Comparison of ENCODE assay signal across 9 mouse cellular contexts in the genomic region with DNA sequence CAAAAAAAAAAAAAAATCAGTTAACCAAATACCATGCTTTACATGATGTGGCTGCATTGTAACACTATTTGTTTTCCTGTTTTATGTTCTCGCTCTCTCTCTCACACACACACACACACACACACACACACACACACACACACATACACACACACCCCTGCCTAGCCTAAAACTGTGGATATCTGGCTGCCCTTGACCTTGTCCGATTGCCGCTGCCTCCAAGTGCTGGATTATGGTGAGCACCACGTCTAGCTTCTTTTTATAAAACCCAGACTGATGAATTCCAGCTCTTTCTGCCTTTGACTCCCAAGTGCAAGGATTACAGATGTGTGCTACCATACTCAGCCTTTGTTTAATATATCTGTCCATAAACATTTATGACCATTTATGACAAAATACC. TPM values are rescaled to one million over a fixed set of nuclear protein-coding genes. Genes with fewer than 3 reads are reported as not detected.
A peak's percentile ranks its signal among the peaks of the same experiment; 100 is the strongest.
DNase-seq lines count a peak whose midpoint lies in the region; ATAC-seq and TF ChIP-seq lines count a peak whose summit lies in the region.
"Had no signal": no experiment of that assay in that cellular context is flagged by ENCODE, and none has a peak within 500 bp of the region (broad histone marks: within the 10 kb centered on the region; RNA-seq: fewer than 3 reads in every experiment).

No protein-coding gene starts in this region.

- ATAC-seq in neural tube, embryonic 11.5 days (ENCODE audit: insufficient read depth, low FRiP score, low TSS enrichment) = no peak
- ATAC-seq in limb, embryonic 13.5 days (ENCODE audit: low FRiP score, low read depth) = no peak

- no peak for DNase-seq in heart, embryonic 10.5 days (ENCODE audit: low spot score)
- DNase-seq in heart, postnatal 4 days = no peak
- no peak for DNase-seq in neural tube, embryonic 11.5 days (ENCODE audit: low spot score)
- no peak for DNase-seq in neural tube, embryonic 10.5 days (ENCODE audit: extremely low spot score, low spot score)
- no peak for DNase-seq in spleen, postnatal 10 days (ENCODE audit: low spot score in 2 of 2)
- no peak for DNase-seq in thymus, adult 2 months
- DNase-seq in lung, postnatal 10 days = no peak
- DNase-seq: kidney, adult 9 months had no signal

- H3K4me2 ChIP-seq in neural tube, embryonic 11.5 days (ENCODE audit: low read depth) = peak overlapping the region; percentile 62; the same call in 1 of the 2 replicates
- peak overlapping the region; percentile 86 for H3K4me2 ChIP-seq in limb, embryonic 13.5 days (replicated peaks)

- no peaks in the 10 kb centered on the region for H3K9me3 ChIP-seq in heart, embryonic 10.5 days
- no peaks in the 10 kb centered on the region for H3K9me3 ChIP-seq in neural tube, embryonic 11.5 days (ENCODE audit: control insufficient read depth, low read length)
- H3K9me3 ChIP-seq in limb, embryonic 13.5 days = no peaks in the 10 kb centered on the region

- no peaks in the 10 kb centered on the region for H3K27me3 ChIP-seq in heart, embryonic 10.5 days (ENCODE audit: insufficient read depth, poor library complexity, severe bottlenecking)
- H3K27me3 ChIP-seq in neural tube, embryonic 11.5 days (ENCODE audit: control insufficient read depth, insufficient read depth, low read length) = no peaks in the 10 kb centered on the region
- no peaks in the 10 kb centered on the region for H3K27me3 ChIP-seq in limb, embryonic 13.5 days
- H3K27me3 ChIP-seq in thymus, adult 2 months (ENCODE audit: control insufficient read depth, insufficient read depth, low read length) = no peaks in the 10 kb centered on the region

- peaks cover 26% of the 10 kb centered on the region for H3K4me1 ChIP-seq in heart, embryonic 10.5 days
- H3K4me1 ChIP-seq in neural tube, embryonic 11.5 days (ENCODE audit: control insufficient read depth, insufficient read depth, low read length) = peaks cover 12% of the 10 kb centered on the region
- H3K4me1 ChIP-seq in limb, embryonic 13.5 days = peaks cover 19% of the 10 kb centered on the region
- peaks cover 8% of the 10 kb centered on the region for H3K4me1 ChIP-seq in thymus, adult 2 months (replicated peaks; ENCODE audit: control insufficient read depth, insufficient read depth, low read length)

- no peak overlapping the region for H3K9ac ChIP-seq in neural tube, embryonic 11.5 days (ENCODE audit: low read length)
- no peak overlapping the region for H3K9ac ChIP-seq in limb, embryonic 13.5 days

- H3K36me3 ChIP-seq in heart, embryonic 10.5 days = peaks cover 3% of the 10 kb centered on the region; the same call in 1 of the 2 replicates
- H3K36me3 ChIP-seq in neural tube, embryonic 11.5 days (ENCODE audit: control insufficient read depth, insufficient read depth, low read length) = no peaks in the 10 kb centered on the region
- peaks cover 7% of the 10 kb centered on the region for H3K36me3 ChIP-seq in limb, embryonic 13.5 days
- H3K36me3 ChIP-seq in thymus, adult 2 months (ENCODE audit: control insufficient read depth, insufficient read depth, low read length) = no peaks in the 10 kb centered on the region

- peak overlapping the region; percentile 97 for H3K4me3 ChIP-seq in heart, embryonic 10.5 days
- peak overlapping the region; percentile 99; the same call in 1 of the 2 replicates for H3K4me3 ChIP-seq in neural tube, embryonic 11.5 days (ENCODE audit: low read depth, low read length)
- peak overlapping the region; percentile 95 for H3K4me3 ChIP-seq in limb, embryonic 13.5 days
- H3K4me3 ChIP-seq in thymus, adult 2 months (ENCODE audit: control insufficient read depth, insufficient read depth, low read length) = no peak overlapping the region

- H3K27ac ChIP-seq in heart, embryonic 10.5 days = no peak overlapping the region
- H3K27ac ChIP-seq in neural tube, embryonic 11.5 days (ENCODE audit: low read depth, low read length) = no peak overlapping the region
- no peak overlapping the region for H3K27ac ChIP-seq in limb, embryonic 13.5 days
- no peak overlapping the region for H3K27ac ChIP-seq in thymus, adult 2 months (ENCODE audit: control insufficient read depth, insufficient read depth, low read length)

- TF ChIP-seq POLR2A in thymus, adult 2 months (IDR thresholded peaks at IDR 0.05; ENCODE audit: control insufficient read depth, extremely low read depth, insufficient read depth, low read length, poor library complexity) = no peak

- WGBS in heart, embryonic 10.5 days = 75% methylated on average over 4 of the region's 4 CpGs
- 91% methylated on average over 4 of the region's 4 CpGs for WGBS in neural tube, embryonic 11.5 days
- 82% methylated on average over 4 of the region's 4 CpGs for WGBS in limb, embryonic 13.5 days
- WGBS in thymus, adult 2 months = 92% methylated on average over 4 of the region's 4 CpGs

- TF ChIP-seq CTCF in thymus, adult 2 months (IDR thresholded peaks at IDR 0.05; ENCODE audit: borderline replicate concordance, control insufficient read depth, extremely low read depth, insufficient read depth, low read length, poor library complexity) = no peak

RNA-seq across cellular contexts. Expression of a gene that starts 1.6 kb away (rescaled TPM):
- polyA plus RNA-seq in heart, embryonic 10.5 days (2016; fragmentation: Nextera tagmentation; extraction: Ambion mirVana) = 67.4 and 67.9 TPM in 2 replicates
- total RNA-seq in heart, postnatal 4 days (2021) = 10 to 100 TPM; 53.7 to 57.7 TPM
- polyA plus RNA-seq in neural tube, embryonic 11.5 days (2014; fragmentation: Nextera tagmentation; extraction: Ambion mirVana) = 112 and 115 TPM in 2 replicates
- polyA plus RNA-seq in limb, embryonic 13.5 days (2015; fragmentation: Nextera tagmentation; extraction: Ambion mirVana) = 81.6 and 84.1 TPM in 2 replicates
- polyA plus RNA-seq in thymus, adult 2 months (2012; rRNA removed) = 64.6 and 68.4 TPM in 2 replicates

RNA-seq across cellular contexts. Expression of a gene that starts 2.5 kb away (rescaled TPM):
- 194 and 211 TPM in 2 replicates for polyA plus RNA-seq in heart, embryonic 10.5 days (2016; fragmentation: Nextera tagmentation; extraction: Ambion mirVana)
- 100 to 1,000 TPM; 223 to 232 TPM for total RNA-seq in heart, postnatal 4 days (2021)
- polyA plus RNA-seq in neural tube, embryonic 11.5 days (2014; fragmentation: Nextera tagmentation; extraction: Ambion mirVana) = 77.0 and 81.1 TPM in 2 replicates
- 280 and 283 TPM in 2 replicates for polyA plus RNA-seq in limb, embryonic 13.5 days (2015; fragmentation: Nextera tagmentation; extraction: Ambion mirVana)
- polyA plus RNA-seq in thymus, adult 2 months (2012; rRNA removed) = 99.8 and 110 TPM in 2 replicates

RNA-seq across cellular contexts. Expression of a gene that starts 42.8 kb away (rescaled TPM):
- 16.3 and 20.0 TPM in 2 replicates for polyA plus RNA-seq in heart, embryonic 10.5 days (2016; fragmentation: Nextera tagmentation; extraction: Ambion mirVana)
- total RNA-seq in heart, postnatal 4 days (2021) = 1 to 10 TPM; 6.3 to 7.3 TPM
- 26.1 and 28.0 TPM in 2 replicates for polyA plus RNA-seq in neural tube, embryonic 11.5 days (2014; fragmentation: Nextera tagmentation; extraction: Ambion mirVana)
- 31.7 and 33.2 TPM in 2 replicates for polyA plus RNA-seq in limb, embryonic 13.5 days (2015; fragmentation: Nextera tagmentation; extraction: Ambion mirVana)
- polyA plus RNA-seq in thymus, adult 2 months (2012; rRNA removed) = 138 and 153 TPM in 2 replicates
